In the genomic region with DNA sequence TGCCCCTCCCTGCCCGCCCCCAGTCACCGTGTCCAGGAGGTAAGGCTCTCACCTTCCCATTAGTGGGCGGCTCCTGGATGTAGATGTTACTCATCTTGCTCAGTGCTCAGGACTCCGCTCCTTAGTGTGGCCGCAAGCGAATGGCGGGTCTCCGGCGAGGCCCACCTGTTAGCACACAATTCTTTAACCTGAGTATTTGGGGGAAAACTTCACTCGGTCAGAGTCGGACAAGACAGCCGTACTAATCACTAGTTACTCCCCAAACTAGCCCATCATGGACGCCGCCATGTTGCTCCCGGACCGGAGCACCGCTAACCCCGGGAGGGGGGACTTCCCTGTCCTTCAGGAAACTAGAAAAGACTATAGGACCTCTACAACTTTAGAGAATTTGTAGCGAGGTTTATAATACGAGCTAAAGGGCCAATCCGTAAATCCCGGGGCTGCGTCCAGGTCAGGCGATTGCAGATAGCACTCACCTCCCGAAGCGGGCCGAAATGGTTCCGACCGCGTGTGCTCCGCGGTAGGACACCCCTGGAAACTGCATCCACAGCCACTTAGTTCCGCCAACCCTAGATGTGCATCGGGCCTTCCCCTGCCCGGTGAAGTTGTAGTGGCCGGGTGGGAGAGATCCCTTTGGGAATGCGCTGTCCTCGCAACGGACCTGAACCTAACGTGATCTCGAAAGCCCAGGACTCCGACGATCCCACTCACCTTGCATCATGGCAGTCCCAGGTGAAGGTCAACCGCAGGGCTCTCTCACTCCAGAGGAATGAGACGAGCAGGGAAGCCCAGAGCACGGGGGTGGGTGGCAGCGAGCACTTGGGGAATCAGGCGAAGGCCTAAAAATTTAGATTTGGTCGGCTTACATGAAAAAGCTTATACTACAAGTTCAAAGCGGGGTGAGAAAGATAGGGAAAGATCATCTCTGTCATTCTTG, we compare ENCODE assay signal across 7 mouse cellular contexts. TPM values are rescaled to one million over a fixed set of nuclear protein-coding genes. Genes with fewer than 3 reads are reported as not detected.
DNase-seq lines count a peak whose midpoint lies in the region; ATAC-seq and TF ChIP-seq lines count a peak whose summit lies in the region.

Cwc27 (minus strand) TSS at position 508 of the 937 bp plus-strand sequence.

- 0 out of 2 replicates have a peak, but pooled peaks have one; percentile 5 for TF ChIP-seq CTCF in intestine, postnatal 0 days (IDR thresholded peaks at IDR 0.05; ENCODE audit: low read depth)
- no peak for TF ChIP-seq CTCF in small intestine, adult 2 months (IDR thresholded peaks at IDR 0.05; ENCODE audit: extremely low read depth, insufficient read length, insufficient replicate concordance, low read depth, low read length)

- peak within 1 kb of the TSS; percentile 93 for H3K4me3 ChIP-seq in intestine, postnatal 0 days (ENCODE audit: low read depth, low read length)
- H3K4me3 ChIP-seq in midbrain, embryonic 12.5 days = peak within 1 kb of the TSS; percentile 80
- peak within 1 kb of the TSS; percentile 96 for H3K4me3 ChIP-seq in small intestine, adult 2 months (ENCODE audit: low read depth, low read length)

- peak; percentile 70 for DNase-seq in adrenal gland, adult 8-10 months
- DNase-seq in embryo, embryonic 9.5 days (ENCODE audit: extremely low spot score) = peak; percentile 88
- peak; percentile 57 for DNase-seq in gonadal fat pad, adult 2 months (ENCODE audit: low read depth)
- DNase-seq in left cerebral cortex, postnatal 4 days = peak; percentile 77

- TF ChIP-seq POLR2A in small intestine, adult 2 months (IDR thresholded peaks at IDR 0.05; ENCODE audit: low read depth, low read length) = peak; percentile 44; the same call in 1 of the 2 replicates

- under 1% methylated on average over 50 of the region's 50 CpGs for WGBS in intestine, postnatal 0 days
- WGBS in midbrain, embryonic 12.5 days = under 1% methylated on average over 50 of the region's 50 CpGs
- whole genome bisulfite sequencing in small intestine, adult 2 months = under 1% methylated on average over 50 of the region's 50 CpGs

- intact Hi-C loops in left cerebral cortex, postnatal 4 days (cut with DNase I) = no loop called here

- no peaks in the 10 kb centered on the region for H3K36me3 ChIP-seq in intestine, postnatal 0 days (ENCODE audit: control insufficient read depth, insufficient read depth)
- no peaks in the 10 kb centered on the region; the same call in 1 of the 2 replicates for H3K36me3 ChIP-seq in midbrain, embryonic 12.5 days
- no peaks in the 10 kb centered on the region for H3K36me3 ChIP-seq in small intestine, adult 2 months (ENCODE audit: control insufficient read depth, insufficient read depth, low read length)

- peak within 1 kb of the TSS; percentile 76 for H3K4me2 ChIP-seq in intestine, postnatal 0 days (replicated peaks; ENCODE audit: low read depth)
- peak within 1 kb of the TSS; percentile 77 for H3K4me2 ChIP-seq in midbrain, embryonic 12.5 days (replicated peaks)

- H3K9me3 ChIP-seq in intestine, postnatal 0 days (ENCODE audit: control insufficient read depth) = no peaks in the 10 kb centered on the region
- no peaks in the 10 kb centered on the region for H3K9me3 ChIP-seq in midbrain, embryonic 12.5 days

- no peaks in the 10 kb centered on the region for H3K27me3 ChIP-seq in intestine, postnatal 0 days (replicated peaks; ENCODE audit: control insufficient read depth, insufficient read depth, low read length)
- no peaks in the 10 kb centered on the region for H3K27me3 ChIP-seq in midbrain, embryonic 12.5 days
- H3K27me3 ChIP-seq in small intestine, adult 2 months (ENCODE audit: control insufficient read depth, insufficient read depth, low read length) = no peaks in the 10 kb centered on the region

- peak; percentile 94 for ATAC-seq in intestine, postnatal 0 days
- ATAC-seq in midbrain, embryonic 12.5 days (ENCODE audit: low FRiP score, low read depth) = peak; percentile 96

- peak within 1 kb of the TSS; percentile 82 for H3K27ac ChIP-seq in intestine, postnatal 0 days (ENCODE audit: low read depth, low read length)
- H3K27ac ChIP-seq in midbrain, embryonic 12.5 days (replicated peaks) = peak within 1 kb of the TSS; percentile 70
- H3K27ac ChIP-seq in small intestine, adult 2 months (ENCODE audit: insufficient read depth, low read depth, low read length) = peak within 1 kb of the TSS; percentile 78

- 0 out of 2 replicates have a peak, but pooled peaks cover 4% of the 10 kb centered on the region for H3K4me1 ChIP-seq in intestine, postnatal 0 days (replicated peaks; ENCODE audit: control insufficient read depth, insufficient read depth, low read length)
- H3K4me1 ChIP-seq in midbrain, embryonic 12.5 days = peaks cover 20% of the 10 kb centered on the region
- no peaks in the 10 kb centered on the region; the same call in 1 of the 2 replicates for H3K4me1 ChIP-seq in small intestine, adult 2 months (ENCODE audit: control insufficient read depth, insufficient read depth, insufficient read length, low read length)

- peak within 1 kb of the TSS; percentile 85 for H3K9ac ChIP-seq in intestine, postnatal 0 days (ENCODE audit: low read depth, low read length)
- peak within 1 kb of the TSS; percentile 75 for H3K9ac ChIP-seq in midbrain, embryonic 12.5 days (replicated peaks)

RNA-seq across cellular contexts. Expression of gene Cwc27, which starts in this region (rescaled TPM):
- total RNA-seq in adrenal gland, adult 8-10 months (2022) = 10 to 100 TPM; 17.8 to 32.6 (median 24.4) TPM
- 5.3 and 5.5 TPM in 2 replicates for polyA plus RNA-seq in gonadal fat pad, adult 2 months (2012; rRNA removed)
- 15.6 and 16.2 TPM in 2 replicates for polyA plus RNA-seq in intestine, postnatal 0 days (2015; fragmentation: Nextera tagmentation; extraction: Ambion mirVana)
- 10 to 100 TPM; 31.0 to 31.2 TPM for total RNA-seq in left cerebral cortex, postnatal 4 days (2021)
- 30.6 and 33.4 TPM in 2 replicates for polyA plus RNA-seq in midbrain, embryonic 12.5 days (2016; fragmentation: Nextera tagmentation; extraction: Ambion mirVana)
- polyA plus RNA-seq in small intestine, adult 2 months (2012; rRNA removed) = 0.37 and 0.42 TPM in 2 replicates

Comparison
In these comparisons a context has a peak if more than half of its experiments do, and no peak if none do; other contexts are left out.
1. Peak in every context shown above with its lines: DNase-seq, ATAC-seq, H3K4me3 ChIP-seq and H3K27ac ChIP-seq.